Mouse (Mus musculus): ENCODE data around the gene Tbcc. TPM values are rescaled to one million over a fixed set of nuclear protein-coding genes. Genes with fewer than 3 reads are reported as not detected.
"Not testable (repeated sequence)": the region's sequence is repeated elsewhere in the genome, so short reads cannot be mapped to it uniquely, and the experiment has no call there.

Tbcc gene
- polyA plus RNA-seq (2014; fragmentation: Nextera tagmentation; extraction: Ambion mirVana), result 62.3 and 65.3 TPM in 2 replicates

- no peaks in the 10 kb centered on the region for H3K9me3 ChIP-seq (ENCODE audit: control insufficient read depth, low read length)
- peak within 1 kb of the TSS; percentile 91 for H3K27ac ChIP-seq (ENCODE audit: low read depth, low read length)
- H3K4me2 ChIP-seq (ENCODE audit: low read depth, low read length, severe bottlenecking), result peak within 1 kb of the TSS; percentile 98
- H3K4me1 ChIP-seq (replicated peaks; ENCODE audit: control insufficient read depth, insufficient read depth, low read length), result peaks cover 16% of the 10 kb centered on the region
- peak; percentile 92 for ATAC-seq (replicated peaks; ENCODE audit: low FRiP score)
- peak within 1 kb of the TSS; percentile 90 for H3K9ac ChIP-seq (ENCODE audit: low read length)
- DNase-seq (ENCODE audit: low spot score), result peak; percentile 99
- H3K4me3 ChIP-seq (ENCODE audit: low read depth, low read length), result peak within 1 kb of the TSS; percentile 91
- WGBS, result under 1% methylated on average over 38 of the region's 40 CpGs
- no peaks in the 10 kb centered on the region for H3K27me3 ChIP-seq (ENCODE audit: control insufficient read depth, insufficient read depth, low read length)
- H3K36me3 ChIP-seq (ENCODE audit: control insufficient read depth, insufficient read depth, low read length), result no peaks in the 10 kb centered on the region
Measured at GRCm38 (mm10) chr17:46890116-46890815, at the start of gene Tbcc. Tbcc (plus strand) TSS chr17:46890684.

DNA sequence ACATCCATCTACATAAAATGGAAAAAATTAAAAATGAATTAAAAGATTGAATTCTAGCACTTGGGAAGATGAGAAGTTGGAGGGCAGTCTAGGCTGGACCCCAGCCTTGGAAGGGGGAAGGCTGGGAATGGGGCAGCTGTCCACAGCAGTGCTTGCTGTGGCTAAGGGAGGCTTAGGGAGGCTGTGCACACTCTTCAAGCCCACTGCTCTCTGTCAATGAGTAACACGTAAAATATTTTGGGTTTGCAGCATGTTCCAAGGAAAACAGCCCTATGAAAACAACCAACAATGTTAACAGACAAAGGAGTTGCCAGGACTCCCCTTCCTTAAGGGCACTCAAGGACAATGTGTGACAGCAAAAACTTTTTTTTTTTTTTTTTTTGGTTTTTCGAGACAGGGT, 47.5 kb upstream of the Tbcc start:
- H3K4me1 ChIP-seq (replicated peaks; ENCODE audit: control insufficient read depth, insufficient read depth, low read length), result no peaks in the 10 kb centered on the region
- H3K9me3 ChIP-seq (ENCODE audit: control insufficient read depth, low read length), result no peaks in the 10 kb centered on the region
- DNase-seq (ENCODE audit: low spot score), result no peak
- ATAC-seq (replicated peaks; ENCODE audit: low FRiP score), result no peak
- no peaks in the 10 kb centered on the region for H3K36me3 ChIP-seq (ENCODE audit: control insufficient read depth, insufficient read depth, low read length)
- no peaks in the 10 kb centered on the region for H3K27me3 ChIP-seq (ENCODE audit: control insufficient read depth, insufficient read depth, low read length)
- no peak overlapping the region for H3K4me2 ChIP-seq (ENCODE audit: low read depth, low read length, severe bottlenecking)
- H3K9ac ChIP-seq (ENCODE audit: low read length), result no peak overlapping the region
- no peak overlapping the region for H3K27ac ChIP-seq (ENCODE audit: low read depth, low read length)
- no peak overlapping the region for H3K4me3 ChIP-seq (ENCODE audit: low read depth, low read length)
- 84% methylated on average over 2 of the region's 2 CpGs for WGBS

DNA sequence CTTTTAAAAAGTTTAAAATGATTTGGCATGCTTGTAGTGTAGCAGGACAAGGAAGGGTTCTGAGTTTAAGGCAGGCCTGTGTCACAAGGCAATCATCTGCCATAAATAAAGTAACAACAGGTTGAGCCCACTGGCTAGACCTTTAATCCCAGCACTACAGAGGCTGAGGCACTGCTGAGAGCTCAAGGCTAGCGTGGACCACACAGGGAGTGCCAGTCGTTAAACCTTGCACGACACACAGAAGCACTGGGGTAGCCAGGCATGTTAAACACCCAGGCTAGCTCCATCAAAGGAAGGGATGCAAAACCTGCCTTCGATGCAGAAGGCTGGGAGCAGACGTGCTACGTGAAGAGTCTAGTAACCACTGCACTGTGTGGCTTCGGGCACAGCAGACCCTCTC, 46.8 kb upstream of the Tbcc start:
- Histone ChIP-seq H3K4me3 (ENCODE audit: low read depth, low read length) (no peak overlapping the region), H3K9ac (ENCODE audit: low read length) (no peak overlapping the region), H3K27me3 (ENCODE audit: control insufficient read depth, insufficient read depth, low read length) (no peaks in the 10 kb centered on the region), H3K4me2 (ENCODE audit: low read depth, low read length, severe bottlenecking) (no peak overlapping the region), H3K27ac (ENCODE audit: low read depth, low read length) (no peak overlapping the region), H3K36me3 (ENCODE audit: control insufficient read depth, insufficient read depth, low read length) (no peaks in the 10 kb centered on the region), H3K9me3 (ENCODE audit: control insufficient read depth, low read length) (no peaks in the 10 kb centered on the region), H3K4me1 (replicated peaks; ENCODE audit: control insufficient read depth, insufficient read depth, low read length) (no peaks in the 10 kb centered on the region)
- WGBS, result 67% methylated on average over 7 of the region's 7 CpGs
- DNase-seq (ENCODE audit: low spot score), result no peak
- ATAC-seq (replicated peaks; ENCODE audit: low FRiP score), result no peak

- H3K9ac ChIP-seq (ENCODE audit: low read length), result no peak overlapping the region
- H3K4me2 ChIP-seq (ENCODE audit: low read depth, low read length, severe bottlenecking), result no peak overlapping the region
- DNase-seq (ENCODE audit: low spot score), result no peak
- H3K9me3 ChIP-seq (ENCODE audit: control insufficient read depth, low read length), result no peaks in the 10 kb centered on the region
- no peak overlapping the region for H3K27ac ChIP-seq (ENCODE audit: low read depth, low read length)
- WGBS, result 70% methylated on average over 10 of the region's 10 CpGs
- no peaks in the 10 kb centered on the region for H3K4me1 ChIP-seq (replicated peaks; ENCODE audit: control insufficient read depth, insufficient read depth, low read length)
- H3K4me3 ChIP-seq (ENCODE audit: low read depth, low read length), result no peak overlapping the region
- ATAC-seq (replicated peaks; ENCODE audit: low FRiP score), result no peak
- H3K36me3 ChIP-seq (ENCODE audit: control insufficient read depth, insufficient read depth, low read length), result no peaks in the 10 kb centered on the region
- H3K27me3 ChIP-seq (ENCODE audit: control insufficient read depth, insufficient read depth, low read length), result no peaks in the 10 kb centered on the region
Measured at GRCm38 (mm10) chr17:46844811-46845210, 45.7 kb upstream of the Tbcc start.

DNA sequence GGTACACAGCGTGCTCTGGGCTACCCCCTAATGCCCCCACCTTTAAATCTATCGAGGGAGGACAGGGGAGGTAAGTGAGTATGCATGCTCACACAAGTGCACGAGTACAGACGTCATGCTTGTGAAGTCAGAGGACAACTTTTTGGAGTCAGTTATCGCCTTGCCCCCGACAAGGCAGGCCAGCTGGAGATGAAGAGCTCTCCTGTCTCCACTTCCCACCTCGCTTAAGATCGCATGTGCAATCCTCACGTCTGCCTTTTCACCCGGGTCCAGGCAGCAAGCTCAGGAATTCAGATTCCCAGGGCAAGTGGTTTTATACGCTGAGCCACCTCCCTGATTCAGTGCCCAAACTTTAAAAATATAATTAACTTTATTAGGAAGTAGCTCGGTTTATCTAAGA, 45.2 kb upstream of the Tbcc start:
- H3K4me1 ChIP-seq (replicated peaks; ENCODE audit: control insufficient read depth, insufficient read depth, low read length), result no peaks in the 10 kb centered on the region
- no peak overlapping the region for H3K27ac ChIP-seq (ENCODE audit: low read depth, low read length)
- no peak overlapping the region for H3K4me3 ChIP-seq (ENCODE audit: low read depth, low read length)
- no peaks in the 10 kb centered on the region for H3K27me3 ChIP-seq (ENCODE audit: control insufficient read depth, insufficient read depth, low read length)
- DNase-seq (ENCODE audit: low spot score) (no peak), ATAC-seq (replicated peaks; ENCODE audit: low FRiP score) (no peak)
- no peaks in the 10 kb centered on the region for H3K9me3 ChIP-seq (ENCODE audit: control insufficient read depth, low read length)
- no peaks in the 10 kb centered on the region for H3K36me3 ChIP-seq (ENCODE audit: control insufficient read depth, insufficient read depth, low read length)
- H3K4me2 ChIP-seq (ENCODE audit: low read depth, low read length, severe bottlenecking), result no peak overlapping the region
- H3K9ac ChIP-seq (ENCODE audit: low read length), result no peak overlapping the region
- WGBS, result 88% methylated on average over 12 of the region's 12 CpGs

GRCm38 (mm10) chr17:46846573-46846972, 43.9 kb upstream of the Tbcc start:
- not testable (repeated sequence) for H3K27ac ChIP-seq (ENCODE audit: low read depth, low read length); H3K36me3 ChIP-seq (ENCODE audit: control insufficient read depth, insufficient read depth, low read length); H3K4me3 ChIP-seq (ENCODE audit: low read depth, low read length); H3K4me2 ChIP-seq (ENCODE audit: low read depth, low read length, severe bottlenecking); H3K4me1 ChIP-seq (replicated peaks; ENCODE audit: control insufficient read depth, insufficient read depth, low read length); H3K9me3 ChIP-seq (ENCODE audit: control insufficient read depth, low read length); ATAC-seq (replicated peaks; ENCODE audit: low FRiP score); H3K27me3 ChIP-seq (ENCODE audit: control insufficient read depth, insufficient read depth, low read length); DNase-seq (ENCODE audit: low spot score); H3K9ac ChIP-seq (ENCODE audit: low read length)
- 95% methylated on average over 18 of the region's 18 CpGs for WGBS

DNA sequence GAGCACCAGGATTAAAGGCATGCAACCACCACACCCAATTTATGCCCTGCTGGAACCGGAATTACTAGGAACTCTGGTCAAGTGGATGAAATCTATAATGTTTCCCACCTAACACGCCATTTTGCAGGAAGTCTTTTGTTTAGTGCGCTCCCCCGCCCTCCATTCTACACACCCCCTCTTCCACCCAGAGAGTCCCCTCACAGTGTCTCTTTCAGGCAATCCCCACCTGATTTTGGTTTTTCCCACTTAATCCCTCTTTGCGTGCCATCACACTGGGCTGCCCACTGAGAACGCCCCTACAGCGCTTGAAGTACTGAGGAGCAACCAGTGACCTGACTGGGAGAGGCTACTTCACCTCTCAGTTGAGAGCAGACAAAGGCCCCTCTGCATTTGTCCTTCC, 43.3 kb upstream of the Tbcc start:
- Histone ChIP-seq H3K9ac (ENCODE audit: low read length) (no peak overlapping the region), H3K4me3 (ENCODE audit: low read depth, low read length) (no peak overlapping the region), H3K4me1 (replicated peaks; ENCODE audit: control insufficient read depth, insufficient read depth, low read length) (no peaks in the 10 kb centered on the region), H3K27me3 (ENCODE audit: control insufficient read depth, insufficient read depth, low read length) (no peaks in the 10 kb centered on the region), H3K27ac (ENCODE audit: low read depth, low read length) (no peak overlapping the region), H3K36me3 (ENCODE audit: control insufficient read depth, insufficient read depth, low read length) (no peaks in the 10 kb centered on the region), H3K4me2 (ENCODE audit: low read depth, low read length, severe bottlenecking) (no peak overlapping the region), H3K9me3 (ENCODE audit: control insufficient read depth, low read length) (no peaks in the 10 kb centered on the region)
- 89% methylated on average over 7 of the region's 7 CpGs for WGBS
- DNase-seq (ENCODE audit: low spot score), result no peak
- no peak for ATAC-seq (replicated peaks; ENCODE audit: low FRiP score)

GRCm38 (mm10) chr17:46852725-46853124, 37.8 kb upstream of the Tbcc start:
- H3K4me2 ChIP-seq (ENCODE audit: low read depth, low read length, severe bottlenecking), result no peak overlapping the region
- no peak overlapping the region for H3K9ac ChIP-seq (ENCODE audit: low read length)
- no peaks in the 10 kb centered on the region for H3K27me3 ChIP-seq (ENCODE audit: control insufficient read depth, insufficient read depth, low read length)
- no peak for ATAC-seq (replicated peaks; ENCODE audit: low FRiP score)
- H3K36me3 ChIP-seq (ENCODE audit: control insufficient read depth, insufficient read depth, low read length), result no peaks in the 10 kb centered on the region
- no peak overlapping the region for H3K4me3 ChIP-seq (ENCODE audit: low read depth, low read length)
- H3K4me1 ChIP-seq (replicated peaks; ENCODE audit: control insufficient read depth, insufficient read depth, low read length), result peaks cover 6% of the 10 kb centered on the region; the same call in 1 of the 2 replicates
- no peaks in the 10 kb centered on the region for H3K9me3 ChIP-seq (ENCODE audit: control insufficient read depth, low read length)
- H3K27ac ChIP-seq (ENCODE audit: low read depth, low read length), result no peak overlapping the region
- peak; percentile 65 for DNase-seq (ENCODE audit: low spot score)
- 64% methylated on average over 6 of the region's 6 CpGs for WGBS

GRCm38 (mm10) chr17:46853281-46853680, 37.2 kb upstream of the Tbcc start:
- Histone ChIP-seq H3K27me3 (ENCODE audit: control insufficient read depth, insufficient read depth, low read length) (no peaks in the 10 kb centered on the region), H3K4me3 (ENCODE audit: low read depth, low read length) (no peak overlapping the region), H3K4me2 (ENCODE audit: low read depth, low read length, severe bottlenecking) (no peak overlapping the region), H3K9ac (ENCODE audit: low read length) (no peak overlapping the region), H3K9me3 (ENCODE audit: control insufficient read depth, low read length) (no peaks in the 10 kb centered on the region), H3K4me1 (replicated peaks; ENCODE audit: control insufficient read depth, insufficient read depth, low read length) (peaks cover 6% of the 10 kb centered on the region; the same call in 1 of the 2 replicates), H3K27ac (ENCODE audit: low read depth, low read length) (no peak overlapping the region), H3K36me3 (ENCODE audit: control insufficient read depth, insufficient read depth, low read length) (no peaks in the 10 kb centered on the region)
- 70% methylated on average over 6 of the region's 6 CpGs for WGBS
- peak; percentile 58 for DNase-seq (ENCODE audit: low spot score)
- no peak for ATAC-seq (replicated peaks; ENCODE audit: low FRiP score)
